In the genomic region with DNA sequence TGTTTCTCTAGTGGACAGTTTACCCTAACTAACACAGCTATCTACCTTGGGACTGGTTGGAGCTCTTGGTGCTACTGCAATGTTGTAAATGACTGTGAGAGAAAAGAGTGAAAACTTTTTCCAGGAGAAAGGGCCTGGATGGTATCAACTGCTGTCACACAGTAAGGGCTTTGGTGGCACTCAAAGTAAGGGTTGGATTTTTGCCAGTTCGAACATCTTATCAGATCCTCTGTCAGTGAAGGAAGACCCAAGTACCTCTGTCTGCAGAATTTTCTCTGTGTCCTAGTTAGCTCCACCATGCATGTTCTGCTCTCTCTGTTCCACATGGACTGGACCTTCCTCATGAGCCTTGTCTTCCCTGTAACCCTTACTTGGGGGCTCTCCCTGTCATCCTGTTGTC, we compare ENCODE assay signal across 17 mouse cellular contexts.
"Had no signal": no experiment of that assay in that cellular context is flagged by ENCODE, and none has a peak within 500 bp of the region (broad histone marks: within the 10 kb centered on the region; RNA-seq: fewer than 3 reads in every experiment).

No protein-coding gene starts in this region.

- H3K9ac ChIP-seq: liver, embryonic 13.5 days; liver, embryonic 15.5 days; liver, postnatal 0 days; lung, embryonic 15.5 days; midbrain, embryonic 12.5 days; midbrain, embryonic 15.5 days; neural tube, embryonic 12.5 days; stomach, embryonic 15.5 days had no signal

- H3K4me3 ChIP-seq: liver, embryonic 13.5 days; liver, embryonic 15.5 days; lung, embryonic 15.5 days; megakaryocyte, embryonic 14.5 days; midbrain, embryonic 10.5 days; midbrain, embryonic 12.5 days; midbrain, embryonic 15.5 days; neural tube, embryonic 12.5 days; stomach, embryonic 15.5 days had no signal

- H3K4me1 ChIP-seq: liver, embryonic 13.5 days; liver, embryonic 15.5 days; lung, embryonic 15.5 days; midbrain, embryonic 10.5 days; midbrain, embryonic 12.5 days; midbrain, embryonic 15.5 days; neural tube, embryonic 12.5 days had no signal

- H3K9me3 ChIP-seq: liver, embryonic 13.5 days; liver, embryonic 15.5 days; lung, embryonic 15.5 days; midbrain, embryonic 10.5 days; midbrain, embryonic 12.5 days; midbrain, embryonic 15.5 days; neural tube, embryonic 12.5 days; stomach, embryonic 15.5 days had no signal

- H3K4me2 ChIP-seq: liver, embryonic 13.5 days; liver, embryonic 15.5 days; lung, embryonic 15.5 days; midbrain, embryonic 12.5 days; midbrain, embryonic 15.5 days; neural tube, embryonic 12.5 days; stomach, embryonic 15.5 days had no signal

- DNase-seq: liver, embryonic 13.5 days; liver, postnatal 0 days; lung, adult 2 months; lung, postnatal 14 days; lung, postnatal 36 days; right cerebral cortex, postnatal 14 days had no signal

- H3K36me3 ChIP-seq: liver, embryonic 13.5 days; liver, embryonic 15.5 days; lung, embryonic 15.5 days; midbrain, embryonic 10.5 days; midbrain, embryonic 12.5 days; midbrain, embryonic 15.5 days; neural tube, embryonic 12.5 days; stomach, embryonic 15.5 days had no signal

- H3K27ac ChIP-seq: liver, embryonic 13.5 days; liver, embryonic 15.5 days; lung, embryonic 15.5 days; macrophage; midbrain, embryonic 10.5 days; midbrain, embryonic 12.5 days; midbrain, embryonic 15.5 days; neural tube, embryonic 12.5 days; stomach, embryonic 15.5 days; stomach, postnatal 0 days had no signal

- ATAC-seq: liver, postnatal 0 days; lung, postnatal 0 days; midbrain, embryonic 15.5 days had no signal

- H3K27me3 ChIP-seq: liver, embryonic 13.5 days; liver, embryonic 15.5 days; lung, embryonic 15.5 days; megakaryocyte, embryonic 14.5 days; midbrain, embryonic 12.5 days; midbrain, embryonic 15.5 days; neural tube, embryonic 12.5 days; stomach, embryonic 15.5 days had no signal
